Mouse (Mus musculus) embryonic facial prominence, embryonic 13.5 days (tissue): ENCODE measurements around the gene Kctd7. TPM values are rescaled to one million over a fixed set of nuclear protein-coding genes. Genes with fewer than 3 reads are reported as not detected.

Experiments
- ATAC-seq: fragments of 200-750 bp; cut with Nextera tagmentation; 2 replicates; pipeline ENCODE4 v1.8.0; 2017; ENCODE audit warnings: low read depth; ENCODE audit not compliant: insufficient number of reproducible peaks, insufficient read depth, low FRiP score, low TSS enrichment
- H3K27ac ChIP-seq: fragments of 300-500 bp; sonication (generic); 2 replicates; pipeline ENCODE4 v1.5.1; 2015; ENCODE audit warnings: moderate library complexity, mild to moderate bottlenecking, inconsistent platforms
- H3K27me3 ChIP-seq: fragments of 300-500 bp; sonication (generic); 2 replicates; pipeline ENCODE4 v1.6.1; 2015; ENCODE audit warnings: mild to moderate bottlenecking, inconsistent platforms
- H3K36me3 ChIP-seq: fragments of 300-500 bp; sonication (generic); 2 replicates; pipeline ENCODE4 v1.6.1; 2015; ENCODE audit warnings: mild to moderate bottlenecking, inconsistent platforms
- H3K4me1 ChIP-seq: fragments of 300-500 bp; sonication (generic); 2 replicates; pipeline ENCODE4 v1.6.1; 2015; ENCODE audit warnings: inconsistent platforms
- H3K4me2 ChIP-seq: fragments of 300-500 bp; sonication (generic); 2 replicates; pipeline ENCODE4 v1.6.1; 2015; ENCODE audit warnings: moderate library complexity, mild to moderate bottlenecking, inconsistent platforms
- H3K4me3 ChIP-seq: fragments of 300-500 bp; sonication (generic); 2 replicates; pipeline ENCODE4 v1.5.1; 2015; ENCODE audit warnings: mild to moderate bottlenecking, inconsistent platforms
- H3K9ac ChIP-seq: fragments of 300-500 bp; sonication (generic); 2 replicates; pipeline ENCODE4 v1.6.1; 2015; ENCODE audit warnings: mild to moderate bottlenecking, inconsistent platforms
- H3K9me3 ChIP-seq: fragments of 300-500 bp; sonication (generic); 2 replicates; pipeline ENCODE4 v1.6.1; 2016; ENCODE audit warnings: inconsistent platforms
- WGBS: fragments of 180-500 bp; shearing (Covaris S2); methylation state at CpG from one replicate; pipeline ENCODE4 v1.1.7; 2015; ENCODE audit warnings: mixed read lengths; 5-methylcytosine and 5-hydroxymethylcytosine counted together
- polyA plus RNA-seq: library from polyadenylated mRNA; unstranded; fragments of >200 nt; fragmentation: Nextera tagmentation; extraction: Ambion mirVana; gene quantifications from 2 replicates; pipeline ENCODE4 v1.2.1, GENCODE M21; 2015

Kctd7 gene
- polyA plus RNA-seq, 1 experiment from 2014 or later, result 6.1 TPM

GRCm38 (mm10) chr5:130120070-130120736 is 24.5 kb upstream of the Kctd7 start:
- ATAC-seq, result no peak
- Histone ChIP-seq H3K9me3 (no peaks in the 10 kb centered on the region), H3K4me1 (peaks cover 56% of the 10 kb centered on the region), H3K4me3 (no peak overlapping the region), H3K36me3 (0 out of 2 replicates have a peak, but pooled peaks cover 5% of the 10 kb centered on the region), H3K4me2 (no peak overlapping the region), H3K27ac (0 out of 2 replicates have a peak overlapping the region, but pooled peaks have one; percentile 39), H3K27me3 (no peaks in the 10 kb centered on the region), H3K9ac (no peak overlapping the region)
- 74% methylated on average over 12 of the region's 12 CpGs for WGBS

- Histone ChIP-seq H3K36me3 (0 out of 2 replicates have a peak, but pooled peaks cover 2% of the 10 kb centered on the region), H3K9ac (no peak overlapping the region), H3K27ac (no peak overlapping the region), H3K4me3 (no peak overlapping the region), H3K4me1 (peaks cover 51% of the 10 kb centered on the region), H3K9me3 (no peaks in the 10 kb centered on the region), H3K27me3 (no peaks in the 10 kb centered on the region), H3K4me2 (no peak overlapping the region)
- no peak for ATAC-seq
- 39% methylated on average over 6 of the region's 6 CpGs for WGBS
These were observed 23.8 kb upstream of the Kctd7 start for GRCm38 (mm10) chr5:130120904-130121303.

GRCm38 (mm10) chr5:130122355-130122754 is 22.3 kb upstream of the Kctd7 start:
- Histone ChIP-seq H3K27ac (no peak overlapping the region), H3K9me3 (no peaks in the 10 kb centered on the region), H3K4me3 (no peak overlapping the region), H3K9ac (no peak overlapping the region), H3K36me3 (no peaks in the 10 kb centered on the region), H3K4me1 (peaks cover 37% of the 10 kb centered on the region), H3K4me2 (no peak overlapping the region), H3K27me3 (no peaks in the 10 kb centered on the region)
- no peak for ATAC-seq
- 94% methylated on average over 2 of the region's 2 CpGs for WGBS

- no peaks in the 10 kb centered on the region for H3K9me3 ChIP-seq
- H3K36me3 ChIP-seq, result no peaks in the 10 kb centered on the region
- no peak overlapping the region for H3K4me3 ChIP-seq
- no peak for ATAC-seq
- H3K27ac ChIP-seq, result peak overlapping the region; percentile 28; the same call in 1 of the 2 replicates
- H3K27me3 ChIP-seq, result no peaks in the 10 kb centered on the region
- H3K4me1 ChIP-seq, result peaks cover 26% of the 10 kb centered on the region
- 68% methylated on average over 5 of the region's 5 CpGs for WGBS
- no peak overlapping the region for H3K9ac ChIP-seq
- no peak overlapping the region for H3K4me2 ChIP-seq
These were observed 20.4 kb upstream of the Kctd7 start for GRCm38 (mm10) chr5:130124271-130124670.

- Histone ChIP-seq H3K9me3 (no peaks in the 10 kb centered on the region), H3K36me3 (peaks cover 17% of the 10 kb centered on the region), H3K4me1 (peaks cover 17% of the 10 kb centered on the region), H3K27ac (no peak overlapping the region; the same call in 1 of the 2 replicates), H3K9ac (no peak overlapping the region), H3K4me2 (no peak overlapping the region), H3K4me3 (no peak overlapping the region), H3K27me3 (no peaks in the 10 kb centered on the region)
- ATAC-seq, result peak; percentile 48; the same call in 1 of the 2 replicates
- WGBS, result 48% methylated on average over 11 of the region's 11 CpGs
These were observed 15.8 kb upstream of the Kctd7 start for GRCm38 (mm10) chr5:130128686-130129523.

- peaks cover 20% of the 10 kb centered on the region for H3K36me3 ChIP-seq
- no peak for ATAC-seq
- WGBS, result 54% methylated on average over 5 of the region's 5 CpGs
- H3K27me3 ChIP-seq, result no peaks in the 10 kb centered on the region
- peaks cover 17% of the 10 kb centered on the region for H3K4me1 ChIP-seq
- H3K4me2 ChIP-seq, result no peak overlapping the region
- no peak overlapping the region for H3K4me3 ChIP-seq
- H3K27ac ChIP-seq, result no peak overlapping the region; the same call in 1 of the 2 replicates
- H3K9ac ChIP-seq, result no peak overlapping the region
- no peaks in the 10 kb centered on the region for H3K9me3 ChIP-seq
These were observed 15.2 kb upstream of the Kctd7 start for GRCm38 (mm10) chr5:130129524-130129793.

- no peak overlapping the region for H3K4me3 ChIP-seq
- H3K27ac ChIP-seq, result no peak overlapping the region
- ATAC-seq, result no peak
- peaks cover 8% of the 10 kb centered on the region for H3K4me1 ChIP-seq
- H3K27me3 ChIP-seq, result no peaks in the 10 kb centered on the region
- H3K9me3 ChIP-seq, result no peaks in the 10 kb centered on the region
- WGBS, result 92% methylated on average over 13 of the region's 13 CpGs
- H3K36me3 ChIP-seq, result peaks cover 28% of the 10 kb centered on the region
- H3K9ac ChIP-seq, result no peak overlapping the region
- no peak overlapping the region for H3K4me2 ChIP-seq
These were observed 8.1 kb upstream of the Kctd7 start for GRCm38 (mm10) chr5:130136597-130136996.

GRCm38 (mm10) chr5:130139393-130139792 is 5.3 kb upstream of the Kctd7 start:
- H3K27ac ChIP-seq, result no peak overlapping the region
- H3K4me3 ChIP-seq, result no peak overlapping the region
- 30% methylated on average over 8 of the region's 8 CpGs for WGBS
- no peak for ATAC-seq
- peaks cover 15% of the 10 kb centered on the region for H3K36me3 ChIP-seq
- H3K9me3 ChIP-seq, result no peaks in the 10 kb centered on the region
- H3K4me1 ChIP-seq, result peaks cover 23% of the 10 kb centered on the region
- H3K9ac ChIP-seq, result no peak overlapping the region
- H3K4me2 ChIP-seq, result no peak overlapping the region
- H3K27me3 ChIP-seq, result no peaks in the 10 kb centered on the region

GRCm38 (mm10) chr5:130141138-130141537 is 3.5 kb upstream of the Kctd7 start:
- no peak overlapping the region for H3K4me2 ChIP-seq
- no peak overlapping the region for H3K9ac ChIP-seq
- peak overlapping the region; percentile 73 for H3K27ac ChIP-seq
- H3K4me3 ChIP-seq, result no peak overlapping the region
- H3K27me3 ChIP-seq, result no peaks in the 10 kb centered on the region
- ATAC-seq, result no peak
- peaks cover 3% of the 10 kb centered on the region; the same call in 1 of the 2 replicates for H3K36me3 ChIP-seq
- H3K4me1 ChIP-seq, result peaks cover 34% of the 10 kb centered on the region
- no peaks in the 10 kb centered on the region for H3K9me3 ChIP-seq
- 52% methylated on average over 5 of the region's 5 CpGs for WGBS

GRCm38 (mm10) chr5:130142041-130142440 is 2.6 kb upstream of the Kctd7 start:
- no peaks in the 10 kb centered on the region for H3K27me3 ChIP-seq
- H3K4me2 ChIP-seq, result no peak overlapping the region
- no peak overlapping the region for H3K9ac ChIP-seq
- no peaks in the 10 kb centered on the region for H3K9me3 ChIP-seq
- H3K36me3 ChIP-seq, result no peaks in the 10 kb centered on the region
- no peak for ATAC-seq
- peaks cover 35% of the 10 kb centered on the region for H3K4me1 ChIP-seq
- H3K4me3 ChIP-seq, result no peak overlapping the region
- H3K27ac ChIP-seq, result peak overlapping the region; percentile 73
- WGBS, result 31% methylated on average over 4 of the region's 4 CpGs

- 90% methylated on average over 7 of the region's 7 CpGs for WGBS
- no peak for ATAC-seq
- no peak overlapping the region for H3K9ac ChIP-seq
These were observed 1.6 kb upstream of the Kctd7 start for GRCm38 (mm10) chr5:130143101-130143500.

GRCm38 (mm10) chr5:130143977-130144333 is 706 bp upstream of the Kctd7 start:
- H3K4me1 ChIP-seq, result peaks cover 35% of the 10 kb centered on the region
- H3K36me3 ChIP-seq, result peaks cover 10% of the 10 kb centered on the region; the same call in 1 of the 2 replicates
- no peak for ATAC-seq
- H3K9me3 ChIP-seq, result no peaks in the 10 kb centered on the region
- H3K9ac ChIP-seq, result peak overlapping the region; percentile 82
- peak overlapping the region; percentile 83 for H3K27ac ChIP-seq
- 6% methylated on average over 20 of the region's 20 CpGs for WGBS
- H3K27me3 ChIP-seq, result no peaks in the 10 kb centered on the region
- peak overlapping the region; percentile 93 for H3K4me2 ChIP-seq
- peak overlapping the region; percentile 72 for H3K4me3 ChIP-seq

More at GRCm38 (mm10) chr5:130143101-130143500, 1.6 kb upstream of the Kctd7 start:
- Histone ChIP-seq H3K27ac (no peak overlapping the region), H3K4me3 (no peak overlapping the region), H3K4me1 (peaks cover 35% of the 10 kb centered on the region), H3K4me2 (no peak overlapping the region), H3K36me3 (peaks cover 1% of the 10 kb centered on the region; the same call in 1 of the 2 replicates), H3K9me3 (no peaks in the 10 kb centered on the region), H3K27me3 (no peaks in the 10 kb centered on the region)
